Mouse (Mus musculus) erythroblast, embryonic 14.5 days (primary cell): ENCODE results near the gene Ankrd28.

ENCODE experiments used
- GATA1 ChIP-seq: IDR thresholded peaks from 2 replicates; pipeline ENCODE4 v1.6.1; 2012; ENCODE audit warnings: low read length, inconsistent platforms, mixed read lengths
- TAL1 ChIP-seq: IDR thresholded peaks from 3 replicates; pipeline ENCODE4 v1.6.1; 2012; ENCODE audit warnings: low read length, inconsistent platforms, mixed read lengths

DNA sequence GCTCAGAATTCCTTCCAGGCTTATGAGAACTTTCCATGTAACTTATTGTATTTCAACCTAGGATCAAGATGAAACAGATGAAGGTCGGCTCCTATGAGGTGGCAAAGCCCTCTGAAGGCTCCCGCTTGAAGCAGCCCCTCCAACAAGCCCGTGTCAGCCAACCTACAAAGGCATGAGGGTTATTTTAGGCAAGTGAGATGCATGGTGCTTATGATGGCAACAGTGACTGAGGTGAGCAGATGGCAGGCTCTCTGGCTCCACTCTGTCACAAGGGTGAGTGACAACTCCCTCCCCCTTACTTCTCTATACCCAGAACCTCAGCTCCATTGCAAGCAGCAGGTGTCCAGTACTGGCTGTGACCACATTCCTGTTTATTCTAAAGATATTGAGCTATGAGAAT is 133.1 kb downstream of the Ankrd28 start:
- no peak for TF ChIP-seq TAL1
- TF ChIP-seq GATA1, result no peak
